Mouse (Mus musculus) erythroid progenitor cell, adult 5-6 weeks (primary cell): ENCODE measurements around the gene Mybpc3. TPM values are rescaled to one million over a fixed set of nuclear protein-coding genes. Genes with fewer than 3 reads are reported as not detected.
A peak's percentile ranks its signal among the peaks of the same experiment; 100 is the strongest.

Source experiments
- ATAC-seq: replicated peaks from 2 replicates; pipeline ENCODE4 v1.8.0; 2016; ENCODE audit warnings: moderate number of reproducible peaks, mild to moderate bottlenecking, moderate TSS enrichment, inconsistent platforms; ENCODE audit not compliant: poor library complexity, low FRiP score, severe bottlenecking
- total RNA-seq, 2 experiments: library from RNA; stranded (forward) in 1 of 2; stranded (reverse) in 1 of 2; fragments of 150-400 nt in 1 of 2; fragments of 186-747, 209-891 nt in 1 of 2; gene quantifications; 2 replicates each; pipeline versions ENCODE4 v1.2.3 to v1.2.4; 2015 to 2017; ENCODE audit warnings: low replicate concordance in 2 of 2

Gene Mybpc3
- total RNA-seq, 2 experiments from 2014 or later = not detected

DNA sequence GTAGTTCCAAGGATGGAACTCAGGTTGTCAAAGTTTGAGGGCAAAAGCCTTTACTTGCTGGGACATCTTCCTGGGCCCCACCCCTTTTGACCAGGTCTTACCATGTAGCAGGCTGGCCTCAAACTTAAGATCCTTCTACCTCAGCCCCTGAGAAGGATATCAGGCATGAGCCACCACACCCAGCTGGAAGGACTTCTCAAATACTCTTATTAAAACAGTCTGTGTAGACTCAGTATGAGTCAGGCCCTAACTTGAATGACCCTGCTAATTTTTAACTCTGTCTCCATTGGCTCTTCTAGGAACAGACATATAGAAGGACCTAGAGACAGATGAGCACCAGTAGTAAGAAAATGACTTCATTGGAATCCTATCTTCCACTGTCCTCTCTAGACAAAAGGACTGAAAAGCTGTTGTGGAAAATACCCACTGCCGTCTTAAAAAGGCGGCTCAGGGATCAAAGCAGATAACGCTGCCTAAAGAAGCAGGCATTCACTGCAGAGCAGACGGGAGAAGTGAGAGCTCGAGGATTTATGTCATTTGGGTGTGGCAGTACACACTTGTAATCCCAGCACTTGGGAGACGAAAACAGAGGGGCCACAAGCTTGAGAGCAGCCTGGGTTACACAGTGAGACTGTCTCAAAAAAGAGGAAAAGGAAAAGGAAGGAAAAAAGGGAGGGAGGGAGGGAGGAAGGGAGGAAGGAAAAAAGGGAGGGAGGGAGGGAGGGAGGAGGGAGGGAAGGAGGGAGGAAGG lies 39.2 kb downstream of the Mybpc3 start:
- ATAC-seq = no peak

- no peak for ATAC-seq
Measured at GRCm38 (mm10) chr2:91160591-91160990, 42.6 kb downstream of the Mybpc3 start.

DNA sequence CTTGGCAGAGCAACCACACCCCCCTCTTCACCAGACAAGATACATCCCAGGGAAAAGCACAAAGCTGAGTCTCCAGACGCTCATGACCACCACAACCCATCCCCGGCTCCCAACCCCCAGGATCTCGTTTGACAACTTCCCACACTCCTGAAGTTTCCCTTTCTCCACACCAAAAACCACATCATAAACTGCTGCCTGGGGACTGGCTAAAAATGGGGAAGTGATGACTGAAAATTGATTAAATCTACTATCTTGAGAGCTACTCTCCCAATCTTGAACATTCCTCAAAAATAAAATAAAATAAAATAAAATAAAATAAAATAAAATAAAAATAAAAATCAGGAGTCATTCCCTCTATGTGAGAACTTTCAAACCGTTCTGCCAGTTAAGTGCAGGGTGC lies 45.0 kb downstream of the Mybpc3 start:
- no peak for ATAC-seq

- ATAC-seq = no peak
Measured at GRCm38 (mm10) chr2:91163532-91163931, 45.6 kb downstream of the Mybpc3 start.

GRCm38 (mm10) chr2:91164991-91165390 lies 47.0 kb downstream of the Mybpc3 start:
- no peak for ATAC-seq

GRCm38 (mm10) chr2:91167629-91168028 lies 49.7 kb downstream of the Mybpc3 start:
- no peak for ATAC-seq

GRCm38 (mm10) chr2:91169587-91170322 lies 51.8 kb downstream of the Mybpc3 start:
- no peak for ATAC-seq

DNA sequence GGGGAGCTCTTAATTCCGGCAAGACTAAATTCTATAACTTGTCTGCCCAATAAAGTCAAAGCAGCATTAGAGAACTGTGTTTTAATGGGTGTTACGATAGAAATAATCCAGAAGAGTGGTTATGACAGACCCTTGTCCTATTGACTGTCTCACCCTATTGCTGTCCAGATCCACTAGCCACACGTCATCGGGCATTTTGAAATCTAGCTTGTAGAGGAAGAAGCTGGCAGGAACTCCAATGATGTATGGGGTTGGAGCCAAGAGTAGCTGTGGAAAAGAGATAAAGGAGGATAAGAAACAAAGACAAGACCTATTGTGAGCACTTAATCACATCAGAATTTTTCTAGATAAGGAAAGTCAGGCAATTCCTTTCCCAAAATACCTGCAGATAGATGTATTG lies 57.5 kb downstream of the Mybpc3 start:
- no peak for ATAC-seq

- ATAC-seq = no peak
Measured at GRCm38 (mm10) chr2:91176234-91176633, 58.3 kb downstream of the Mybpc3 start.

DNA sequence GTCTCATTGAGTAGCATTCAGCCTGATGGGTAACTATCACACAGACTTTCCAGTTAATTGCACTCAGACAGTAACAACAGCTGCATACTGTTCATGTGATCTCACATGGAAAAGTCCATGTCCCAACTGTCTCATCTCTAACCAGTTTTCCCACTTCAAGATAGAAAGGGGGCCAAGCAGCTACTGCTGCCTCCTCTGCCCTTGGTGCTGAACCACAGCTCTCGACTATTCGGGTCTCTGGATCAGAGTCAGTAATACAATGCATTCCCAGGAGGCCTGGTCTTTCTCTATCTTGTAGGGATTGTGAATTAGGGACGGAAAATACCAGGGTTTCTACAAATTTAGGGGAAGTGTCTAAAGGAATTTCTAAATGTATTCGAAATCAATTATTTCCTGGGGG lies 61.9 kb downstream of the Mybpc3 start:
- ATAC-seq = no peak

- no peak for ATAC-seq
Measured at GRCm38 (mm10) chr2:91180706-91181105, 62.8 kb downstream of the Mybpc3 start.

DNA sequence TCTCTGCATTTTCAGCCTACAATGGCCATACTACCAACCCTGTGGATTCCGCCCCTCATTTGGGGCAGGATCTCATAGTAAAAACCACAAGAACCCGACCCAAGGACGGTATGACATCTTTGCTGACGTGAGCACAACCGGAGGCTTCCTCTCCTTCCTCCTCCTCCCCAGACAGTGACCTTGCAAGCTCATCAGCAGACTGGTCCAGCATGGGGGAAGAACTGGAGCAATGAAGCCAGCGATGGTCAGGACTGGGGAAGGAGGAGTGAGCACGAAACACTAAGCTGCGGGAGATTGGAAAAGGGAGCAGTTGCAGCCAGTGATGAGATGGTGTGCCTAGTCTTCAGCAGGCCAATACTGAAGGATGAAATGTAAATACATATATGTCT lies 64.1 kb downstream of the Mybpc3 start:
- ATAC-seq = no peak

DNA sequence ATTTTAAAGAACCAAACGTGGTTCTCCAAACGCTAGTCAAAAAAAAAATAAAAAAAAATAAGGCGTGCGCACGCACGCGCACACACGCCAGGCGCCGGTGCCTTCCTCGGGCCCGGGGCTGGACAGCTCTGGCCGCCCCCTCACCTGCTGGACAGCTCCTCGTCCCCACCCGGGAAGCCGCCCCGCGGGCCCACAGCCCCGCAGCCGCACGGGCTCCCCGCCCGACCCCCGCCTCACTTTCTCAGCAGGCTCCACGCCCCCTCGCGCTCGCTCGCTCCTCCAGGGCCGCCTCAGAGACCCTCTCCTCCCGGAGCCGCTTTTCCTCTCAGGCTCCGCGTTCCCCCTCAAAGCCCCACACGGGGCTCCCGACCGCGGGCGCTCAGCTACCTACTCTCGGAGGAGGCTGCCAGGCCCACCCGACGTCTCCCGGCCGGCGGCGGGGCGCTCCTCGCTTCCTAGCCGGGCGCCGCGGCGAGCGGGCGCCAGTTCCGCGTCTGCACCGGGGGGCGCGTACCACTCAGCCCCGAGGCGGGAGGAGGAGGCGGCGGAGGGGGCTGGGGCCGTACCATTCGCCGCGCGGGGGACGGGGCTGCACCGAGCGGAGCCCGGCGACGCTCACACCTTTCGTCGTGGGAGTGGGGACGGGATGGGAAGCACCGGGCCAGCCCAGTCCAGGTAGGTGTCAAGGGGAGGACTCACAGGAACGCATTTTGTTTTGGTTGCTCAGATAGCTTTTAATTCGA lies 64.6 kb downstream of the Mybpc3 start:
- ATAC-seq = peak; percentile 88

DNA sequence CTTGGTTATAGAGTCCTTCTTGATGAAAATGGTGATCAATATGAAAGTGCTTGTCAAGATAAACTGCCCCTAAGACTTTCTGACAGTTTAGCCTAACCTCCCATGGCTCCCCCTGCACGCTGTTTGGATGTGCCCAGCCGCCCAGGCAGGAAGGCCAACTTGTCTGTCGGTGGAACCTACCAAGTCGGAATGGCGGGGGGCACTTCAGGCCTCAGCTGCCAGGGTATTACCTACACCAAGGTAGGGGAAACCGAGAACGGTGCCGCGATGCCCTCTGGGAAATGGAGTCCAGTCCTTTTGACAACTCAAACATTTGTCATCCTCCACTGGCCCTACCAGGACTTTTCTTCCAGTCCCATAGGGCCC lies 65.2 kb downstream of the Mybpc3 start:
- peak; percentile 94 for ATAC-seq

DNA sequence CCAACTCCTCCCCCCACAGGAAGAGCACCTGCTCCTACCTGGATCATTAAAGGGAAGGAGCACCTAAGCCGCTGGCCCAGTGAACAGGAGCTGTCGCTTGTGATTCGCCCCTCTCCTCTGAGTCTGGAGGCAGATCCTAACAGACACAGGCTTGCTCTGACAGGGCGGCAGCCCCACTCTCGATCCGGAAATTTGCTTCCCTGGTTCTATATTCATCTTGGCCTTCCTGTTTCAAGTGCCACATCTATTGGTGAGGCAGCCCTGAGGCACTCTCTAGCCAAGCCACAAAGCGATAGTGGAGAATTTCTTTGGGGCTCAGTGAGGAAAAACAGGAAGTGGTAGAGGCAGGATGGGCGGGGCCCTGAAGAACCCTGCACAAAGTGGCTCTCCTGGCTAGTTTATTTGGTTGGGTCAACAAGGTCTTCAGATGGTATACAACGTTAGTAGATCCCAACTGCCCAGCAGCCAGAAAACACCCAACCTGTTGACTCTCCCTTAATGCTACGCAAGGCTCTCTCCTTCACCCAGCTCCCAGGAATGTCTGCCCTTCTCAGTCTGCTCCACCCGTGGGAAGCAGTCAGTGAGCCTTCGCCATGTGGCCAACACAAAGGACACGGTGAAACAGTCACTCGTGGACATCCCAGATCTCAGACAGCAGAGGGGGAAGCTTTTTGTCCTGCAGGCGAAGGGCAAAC lies 65.9 kb downstream of the Mybpc3 start, which contains the start of gene Madd:
Madd (minus strand) TSS at position 127 of the 695 bp plus-strand sequence.
- peak; percentile 33 for ATAC-seq

Other genes starting within 250 kb of the Mybpc3 start
- gene C1qtnf4, start 232.3 kb upstream of the Mybpc3 start, total RNA-seq (2015; ENCODE audit: low replicate concordance) = not detected in 2 replicates
- not detected in 2 replicates for gene C1qtnf4, start 232.3 kb upstream of the Mybpc3 start, total RNA-seq (2017; ENCODE audit: low replicate concordance)
- gene Kbtbd4, start 213.4 kb upstream of the Mybpc3 start, total RNA-seq (2015; ENCODE audit: low replicate concordance) = 9.0 and 11.3 TPM in 2 replicates
- gene Kbtbd4, start 213.4 kb upstream of the Mybpc3 start, total RNA-seq (2017; ENCODE audit: low replicate concordance) = 6.2 and 8.1 TPM in 2 replicates
- gene Ndufs3, start 213.3 kb upstream of the Mybpc3 start, total RNA-seq (2015; ENCODE audit: low replicate concordance) = 54.1 and 60.9 TPM in 2 replicates
- gene Ndufs3, start 213.3 kb upstream of the Mybpc3 start, total RNA-seq (2017; ENCODE audit: low replicate concordance) = 19.4 and 20.4 TPM in 2 replicates
- gene Celf1, start 177.8 kb upstream of the Mybpc3 start, total RNA-seq (2015; ENCODE audit: low replicate concordance) = 96.6 and 114 TPM in 2 replicates
- gene Celf1, start 177.8 kb upstream of the Mybpc3 start, total RNA-seq (2017; ENCODE audit: low replicate concordance) = 117 and 119 TPM in 2 replicates
- not detected in 2 replicates for gene Rapsn, start 82.5 kb upstream of the Mybpc3 start, total RNA-seq (2015; ENCODE audit: low replicate concordance)
- gene Rapsn, start 82.5 kb upstream of the Mybpc3 start, total RNA-seq (2017; ENCODE audit: low replicate concordance) = 1.7 TPM in 1 of 2 replicates, not detected in the other
- 56.2 and 85.4 TPM in 2 replicates for gene Psmc3, start 64.1 kb upstream of the Mybpc3 start, total RNA-seq (2015; ENCODE audit: low replicate concordance)
- gene Psmc3, start 64.1 kb upstream of the Mybpc3 start, total RNA-seq (2017; ENCODE audit: low replicate concordance) = 101 and 248 TPM in 2 replicates
- 3.8 and 11.2 TPM in 2 replicates for gene Slc39a13, start 47.7 kb upstream of the Mybpc3 start, total RNA-seq (2015; ENCODE audit: low replicate concordance)
- 0.26 and 0.83 TPM in 2 replicates for gene Slc39a13, start 47.7 kb upstream of the Mybpc3 start, total RNA-seq (2017; ENCODE audit: low replicate concordance)
- 37.8 and 54.1 TPM in 2 replicates for gene Spi1, start 35.8 kb upstream of the Mybpc3 start, total RNA-seq (2015; ENCODE audit: low replicate concordance)
- 21.9 and 31.9 TPM in 2 replicates for gene Spi1, start 35.8 kb upstream of the Mybpc3 start, total RNA-seq (2017; ENCODE audit: low replicate concordance)
- 10.9 and 16.2 TPM in 2 replicates for gene Madd, start 65.7 kb downstream of the Mybpc3 start, total RNA-seq (2015; ENCODE audit: low replicate concordance)
- 14.9 and 16.2 TPM in 2 replicates for gene Madd, start 65.7 kb downstream of the Mybpc3 start, total RNA-seq (2017; ENCODE audit: low replicate concordance)
- 2.5 and 4.6 TPM in 2 replicates for gene Nr1h3, start 84.7 kb downstream of the Mybpc3 start, total RNA-seq (2015; ENCODE audit: low replicate concordance)
- gene Nr1h3, start 84.7 kb downstream of the Mybpc3 start, total RNA-seq (2017; ENCODE audit: low replicate concordance) = 1.4 TPM in 1 of 2 replicates, not detected in the other
- gene Acp2, start 84.7 kb downstream of the Mybpc3 start, total RNA-seq (2015; ENCODE audit: low replicate concordance) = 6.7 and 7.2 TPM in 2 replicates
- gene Acp2, start 84.7 kb downstream of the Mybpc3 start, total RNA-seq (2017; ENCODE audit: low replicate concordance) = 1.7 and 5.5 TPM in 2 replicates
- gene Ddb2, start 118.8 kb downstream of the Mybpc3 start, total RNA-seq (2015; ENCODE audit: low replicate concordance) = 9.0 and 9.6 TPM in 2 replicates
- gene Ddb2, start 118.8 kb downstream of the Mybpc3 start, total RNA-seq (2017; ENCODE audit: low replicate concordance) = 4.6 and 7.6 TPM in 2 replicates
- gene Pacsin3, start 137.8 kb downstream of the Mybpc3 start, total RNA-seq (2015; ENCODE audit: low replicate concordance) = not detected in 2 replicates
- gene Pacsin3, start 137.8 kb downstream of the Mybpc3 start, total RNA-seq (2017; ENCODE audit: low replicate concordance) = not detected in 2 replicates
- 27.2 and 31.7 TPM in 2 replicates for gene Arfgap2, start 146.8 kb downstream of the Mybpc3 start, total RNA-seq (2015; ENCODE audit: low replicate concordance)
- gene Arfgap2, start 146.8 kb downstream of the Mybpc3 start, total RNA-seq (2017; ENCODE audit: low replicate concordance) = 19.1 and 44.0 TPM in 2 replicates